Mouse (Mus musculus) forebrain, embryonic 13.5 days (tissue): Measurements from ENCODE around the gene Il12b. TPM values are rescaled to one million over a fixed set of nuclear protein-coding genes. Genes with fewer than 3 reads are reported as not detected.

Source experiments
- ATAC-seq: fragments of 200-750 bp; cut with Nextera tagmentation; 2 replicates; pipeline ENCODE4 v1.8.0; 2017
- H3K27ac ChIP-seq: fragments of 300-500 bp; sonication (generic); 2 replicates; pipeline ENCODE4 v1.5.1; 2015; ENCODE audit warnings: inconsistent platforms, mild to moderate bottlenecking, moderate library complexity
- H3K27me3 ChIP-seq: fragments of 300-500 bp; sonication (generic); 2 replicates; pipeline ENCODE4 v1.6.1; 2015; ENCODE audit warnings: mild to moderate bottlenecking, inconsistent platforms
- H3K36me3 ChIP-seq: fragments of 300-500 bp; sonication (generic); 2 replicates; pipeline ENCODE4 v1.6.1; 2015; ENCODE audit warnings: mild to moderate bottlenecking, inconsistent platforms; ENCODE audit not compliant: poor library complexity, severe bottlenecking
- H3K4me1 ChIP-seq: fragments of 300-500 bp; sonication (generic); 2 replicates; pipeline ENCODE4 v1.6.1; 2015; ENCODE audit warnings: inconsistent platforms
- H3K4me2 ChIP-seq: fragments of 300-500 bp; sonication (generic); 2 replicates; pipeline ENCODE4 v1.6.1; 2015; ENCODE audit warnings: inconsistent platforms, mild to moderate bottlenecking, moderate library complexity
- H3K4me3 ChIP-seq: fragments of 300-500 bp; sonication (generic); 2 replicates; pipeline ENCODE4 v1.5.1; 2015; ENCODE audit warnings: mild to moderate bottlenecking, inconsistent platforms
- H3K9ac ChIP-seq: fragments of 300-500 bp; sonication (generic); 2 replicates; pipeline ENCODE4 v1.6.1; 2015; ENCODE audit warnings: mild to moderate bottlenecking, inconsistent platforms
- H3K9me3 ChIP-seq: fragments of 300-500 bp; sonication (generic); replicated peaks from 2 replicates; pipeline ENCODE4 v1.6.1; 2016; ENCODE audit warnings: inconsistent platforms
- WGBS: fragments of 180-500 bp; shearing (Covaris S2); methylation state at CpG from one replicate; pipeline ENCODE4 v1.1.7; 2015; 5-methylcytosine and 5-hydroxymethylcytosine counted together
- polyA plus RNA-seq: library from polyadenylated mRNA; unstranded; fragments of >200 nt; fragmentation: Nextera tagmentation; extraction: Ambion mirVana; gene quantifications from 2 replicates; pipeline ENCODE4 v1.2.1, GENCODE M21; 2015

Gene Il12b
- polyA plus RNA-seq, 1 experiment from 2014 or later, result not detected

GRCm38 (mm10) chr11:44461493-44461892, 61.6 kb downstream of the Il12b start:
- ATAC-seq, result no peak
- Histone ChIP-seq H3K4me3 (no peak overlapping the region), H3K36me3 (peaks cover 52% of the 10 kb centered on the region), H3K4me1 (no peaks in the 10 kb centered on the region), H3K9me3 (no peaks in the 10 kb centered on the region), H3K4me2 (no peak overlapping the region), H3K27me3 (no peaks in the 10 kb centered on the region), H3K9ac (no peak overlapping the region), H3K27ac (no peak overlapping the region)
- 87% methylated on average over 6 of the region's 6 CpGs for WGBS

Other genes starting within 250 kb of the Il12b start
- gene Ublcp1, start 70.4 kb downstream of the Il12b start, polyA plus RNA-seq, result 54.1 and 58.8 TPM in 2 replicates
- 78.0 and 84.3 TPM in 2 replicates for gene Rnf145, start 118.9 kb downstream of the Il12b start, polyA plus RNA-seq
- gene Ebf1, start 217.3 kb downstream of the Il12b start, polyA plus RNA-seq, result 30.7 and 36.4 TPM in 2 replicates